Mouse (Mus musculus) G1E (cell line): ENCODE measurements around the gene 1700001O22Rik.

Experiments used
- CTCF ChIP-seq: IDR thresholded peaks from 2 replicates; pipeline ENCODE4 v1.5.1; 2012; ENCODE audit warnings: low read depth, low read length, inconsistent platforms, mixed read lengths
- TAL1 ChIP-seq: conservative IDR thresholded peaks from 2 replicates; pipeline ENCODE4 v1.6.1; 2012; ENCODE audit warnings: low read depth, low read length, inconsistent platforms, mixed read lengths

GRCm38 (mm10) chr2:30754831-30755230 lies 48.6 kb downstream of the 1700001O22Rik start:
- TF ChIP-seq TAL1 = no peak
- TF ChIP-seq CTCF = no peak
